Mouse (Mus musculus): ENCODE measurements at regions not wholly inside any gene's neighbourhood (a gene's known extent, or its start where the extent isn't known, plus 50 kb on each side); places are given as distances from the start of the nearest gene placed in this dataset.

DNA sequence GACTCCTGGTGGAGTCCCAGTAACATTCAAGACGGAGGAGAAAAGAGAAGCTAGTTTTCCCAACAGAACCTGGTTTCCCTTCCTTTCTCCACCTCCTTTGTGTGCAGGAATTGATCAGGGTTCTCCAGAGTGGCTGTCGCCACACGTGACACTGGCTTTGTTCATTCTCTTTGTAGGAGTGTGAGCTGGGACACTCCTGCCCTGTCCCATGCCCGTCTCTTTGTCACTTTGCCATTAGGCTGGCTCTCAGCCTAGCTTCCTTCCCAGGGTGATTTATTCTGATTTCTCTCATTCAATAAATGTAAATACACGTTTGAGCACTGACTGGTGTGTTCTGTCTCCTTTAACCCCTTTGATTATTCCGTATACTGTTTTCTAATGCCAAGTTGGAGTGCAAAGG, 55.3 kb upstream of the Fndc3b start:
- H3K27ac ChIP-seq (replicated peaks): peak overlapping the region; percentile 38; the same call in 1 of the 2 replicates
- no peak for ATAC-seq (ENCODE audit: extremely low read depth, insufficient number of reproducible peaks, low FRiP score, low TSS enrichment)
- WGBS: 59% methylated on average over 6 of the region's 6 CpGs

GRCm38 (mm10) chr3:27765929-27766328, 54.8 kb upstream of the Fndc3b start:
- Histone ChIP-seq H3K4me3 (no peak overlapping the region), H3K36me3 (no peaks in the 10 kb centered on the region), H3K27ac (replicated peaks) (peak overlapping the region; percentile 38; the same call in 1 of the 2 replicates), H3K4me1 (peaks cover 16% of the 10 kb centered on the region), H3K4me2 (no peak overlapping the region), H3K9ac (no peak overlapping the region), H3K9me3 (no peaks in the 10 kb centered on the region), H3K27me3 (replicated peaks) (no peaks in the 10 kb centered on the region)
- ATAC-seq (ENCODE audit: extremely low read depth, insufficient number of reproducible peaks, low FRiP score, low TSS enrichment): no peak
- WGBS: 57% methylated on average over 7 of the region's 7 CpGs

More for the DNA sequence above, 55.3 kb upstream of the Fndc3b start:
- Histone ChIP-seq H3K4me1 (peaks cover 16% of the 10 kb centered on the region), H3K9ac (no peak overlapping the region), H3K4me2 (no peak overlapping the region), H3K27me3 (replicated peaks) (no peaks in the 10 kb centered on the region), H3K4me3 (no peak overlapping the region), H3K9me3 (no peaks in the 10 kb centered on the region), H3K36me3 (no peaks in the 10 kb centered on the region)

DNA sequence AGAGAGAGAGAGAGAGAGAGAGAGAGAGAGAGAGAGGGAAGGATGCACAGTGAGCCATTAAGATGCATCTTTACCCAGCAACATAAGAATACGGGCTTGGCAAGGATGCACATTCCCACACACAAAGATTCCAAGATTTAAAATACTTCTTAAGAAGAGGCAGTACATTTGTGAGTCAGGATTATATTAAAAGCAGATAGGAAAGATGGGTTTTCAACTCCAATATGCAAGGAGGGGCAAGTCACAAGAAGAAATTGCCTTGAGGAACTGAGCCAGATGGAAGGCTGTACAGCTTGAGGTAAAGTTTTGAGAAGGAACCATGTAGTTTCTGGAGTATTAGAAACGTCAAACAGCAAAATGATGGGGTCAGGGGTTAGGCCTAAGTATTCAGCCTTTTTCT, 53.4 kb upstream of the Fndc3b start:
- Histone ChIP-seq H3K36me3 (no peaks in the 10 kb centered on the region), H3K4me3 (no peak overlapping the region), H3K27ac (replicated peaks) (no peak overlapping the region), H3K27me3 (replicated peaks) (no peaks in the 10 kb centered on the region), H3K9me3 (no peaks in the 10 kb centered on the region), H3K4me2 (no peak overlapping the region), H3K9ac (no peak overlapping the region), H3K4me1 (peaks cover 16% of the 10 kb centered on the region)
- ATAC-seq (ENCODE audit: extremely low read depth, insufficient number of reproducible peaks, low FRiP score, low TSS enrichment): no peak
- 70% methylated on average over 2 of the region's 2 CpGs for WGBS

GRCm38 (mm10) chr3:27761031-27761430, 49.9 kb upstream of the Fndc3b start:
- Histone ChIP-seq H3K4me3 (no peak overlapping the region), H3K4me1 (peaks cover 3% of the 10 kb centered on the region; the same call in 1 of the 2 replicates), H3K9me3 (no peaks in the 10 kb centered on the region), H3K27me3 (replicated peaks) (no peaks in the 10 kb centered on the region), H3K4me2 (no peak overlapping the region), H3K27ac (replicated peaks) (no peak overlapping the region), H3K36me3 (no peaks in the 10 kb centered on the region), H3K9ac (no peak overlapping the region)
- 46% methylated on average over 2 of the region's 2 CpGs for WGBS
- ATAC-seq (ENCODE audit: extremely low read depth, insufficient number of reproducible peaks, low FRiP score, low TSS enrichment): no peak
